Mouse (Mus musculus) CD4-positive, CD25-positive, alpha-beta regulatory T cell, adult 4 months (primary cell): ENCODE results near the gene Eif3g. TPM values are rescaled to one million over a fixed set of nuclear protein-coding genes. Genes with fewer than 3 reads are reported as not detected.

Source experiments
- ATAC-seq: one replicate; pipeline ENCODE4 v1.8.0; 2017
- polyA plus RNA-seq, 2 experiments: library from polyadenylated mRNA; unstranded; fragments of 100-300 nt; shearing (Covaris generic); gene quantifications; one replicate each; pipeline ENCODE4 v1.2.1; 2017

Eif3g gene
- 100 to 1,000 TPM; 200 to 213 TPM for polyA plus RNA-seq

DNA sequence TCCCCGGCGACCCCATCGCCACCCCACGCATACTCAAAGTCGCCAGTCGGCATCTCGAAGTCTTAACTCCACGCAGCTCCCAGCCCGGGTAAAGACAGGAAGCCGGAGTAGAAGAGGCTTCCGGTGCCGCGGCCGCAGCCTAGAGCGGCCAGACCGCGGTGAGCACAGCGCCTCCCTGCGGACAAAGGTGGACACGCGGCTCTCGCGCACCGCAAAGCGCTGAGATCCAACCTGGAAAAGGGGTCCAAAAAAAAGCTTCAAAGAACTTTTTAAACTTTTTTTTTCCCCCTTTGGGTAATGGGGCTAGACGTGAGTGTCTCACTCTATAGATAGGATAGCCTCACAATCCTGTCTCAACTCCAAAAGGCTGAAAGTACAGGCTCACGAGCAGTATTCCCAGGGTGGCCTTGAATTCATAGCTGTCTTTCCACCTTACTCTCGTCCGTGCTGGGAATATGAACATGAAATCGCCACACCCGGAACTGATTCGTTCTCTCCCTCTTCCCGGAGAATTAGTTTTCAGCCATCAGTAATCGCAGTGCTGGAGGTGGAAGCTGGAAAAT lies at the start of gene Eif3g:
Eif3g (minus strand) TSS at position 113 of the 563 bp plus-strand sequence.
- peak; percentile 90 for ATAC-seq

GRCm38 (mm10) chr9:20946066-20946880 lies 47.9 kb upstream of the Eif3g start:
- no peak for ATAC-seq

- ATAC-seq: no peak
Measured at GRCm38 (mm10) chr9:20944697-20945370, 46.4 kb upstream of the Eif3g start.

DNA sequence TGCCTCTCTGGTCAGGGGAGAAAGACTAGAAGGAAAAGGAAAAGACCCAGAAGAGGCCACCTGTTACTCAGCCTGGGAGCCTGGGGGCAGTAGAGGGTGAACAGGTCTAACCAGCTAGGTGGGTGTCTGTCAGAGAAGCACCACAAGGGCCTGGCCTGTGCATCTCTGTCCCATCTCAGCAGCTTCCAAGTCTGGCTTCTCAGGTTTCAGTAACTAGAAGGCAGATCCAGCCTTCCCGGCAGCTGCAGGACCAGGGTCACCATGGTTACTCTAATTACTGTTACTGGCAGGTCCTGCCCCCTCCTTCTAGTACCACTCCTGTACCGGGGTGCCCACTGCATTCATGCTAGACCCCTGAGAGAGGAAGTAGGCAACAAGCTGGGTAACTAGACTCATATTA lies 45.5 kb upstream of the Eif3g start:
- no peak for ATAC-seq

GRCm38 (mm10) chr9:20943396-20943795 lies 45.0 kb upstream of the Eif3g start:
- no peak for ATAC-seq

GRCm38 (mm10) chr9:20923258-20923657 lies 24.8 kb upstream of the Eif3g start:
- ATAC-seq: no peak

DNA sequence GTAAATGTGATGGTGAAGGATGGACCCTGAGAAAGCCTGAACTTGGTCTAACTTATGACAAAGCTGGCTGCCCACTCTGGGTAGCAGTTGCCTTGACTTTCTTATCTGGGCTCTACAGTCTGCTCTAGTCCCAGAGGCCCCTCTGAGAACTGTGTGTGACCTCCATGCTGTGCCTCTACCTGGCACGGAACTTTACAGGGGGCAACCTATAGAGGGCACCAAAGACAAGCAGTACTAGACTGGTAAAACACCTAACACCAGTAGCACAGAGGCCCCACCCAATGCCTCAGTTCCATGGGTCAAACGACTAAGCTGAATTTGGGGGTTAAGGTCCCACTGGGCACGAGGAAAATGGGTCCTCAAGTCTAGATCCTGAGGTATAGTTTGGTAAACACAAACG lies 17.7 kb upstream of the Eif3g start:
- ATAC-seq: peak; percentile 58

DNA sequence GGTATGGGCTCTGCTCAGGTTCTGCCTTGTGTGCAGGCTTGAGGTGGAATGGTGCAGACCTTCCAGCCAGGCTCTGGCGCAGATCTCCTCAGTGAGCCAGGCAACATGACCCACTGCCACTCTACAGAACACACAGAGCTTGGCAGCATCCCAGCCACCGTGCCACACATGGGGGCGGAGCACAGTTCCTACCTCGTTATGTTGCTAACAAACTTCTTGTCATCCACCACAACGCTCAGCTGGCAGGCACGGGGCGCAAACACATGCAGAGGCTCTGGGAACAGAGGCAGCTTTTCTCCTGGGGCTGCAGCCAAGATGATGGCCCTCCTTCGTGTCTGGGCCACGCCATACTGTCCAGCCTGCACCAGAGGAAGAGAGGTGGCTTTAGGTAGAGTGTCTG lies 11.5 kb upstream of the Eif3g start:
- ATAC-seq: no peak

GRCm38 (mm10) chr9:20902174-20902491 lies 3.7 kb upstream of the Eif3g start:
- ATAC-seq: no peak

DNA sequence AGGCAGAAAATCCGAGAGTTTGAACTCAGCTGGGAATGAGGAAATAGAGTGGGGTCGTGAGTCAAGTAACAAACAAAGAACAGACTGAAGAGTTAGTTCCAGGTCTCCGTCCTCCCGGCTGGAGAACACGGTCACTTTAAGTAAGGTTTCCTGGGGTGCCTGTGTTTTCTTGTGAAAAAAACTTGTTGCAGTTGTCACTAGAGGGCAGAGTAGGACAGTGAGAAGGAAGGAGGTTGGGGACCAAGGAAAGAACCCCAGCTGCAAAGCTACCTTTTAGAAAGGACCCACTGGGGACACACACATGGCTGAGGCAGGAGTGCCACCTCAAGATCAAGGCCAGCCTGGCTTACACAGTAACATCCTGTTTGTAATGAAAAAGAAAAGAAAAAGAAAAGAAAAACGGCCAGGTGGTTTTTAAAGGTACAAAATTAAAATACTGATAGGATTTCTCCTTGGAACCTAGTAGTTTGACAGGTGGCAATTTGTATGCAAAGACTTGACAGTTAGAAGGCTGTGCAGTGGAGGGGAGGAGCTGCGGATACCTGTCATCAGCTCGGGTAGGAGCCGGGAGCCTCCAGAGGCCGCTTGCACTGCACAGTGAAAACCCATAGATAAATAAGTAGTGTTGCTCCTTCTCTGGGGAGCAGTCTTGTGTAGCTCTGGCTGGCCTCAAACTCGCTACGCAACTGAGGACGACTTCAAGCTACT lies 3.2 kb upstream of the Eif3g start:
- ATAC-seq: peak; percentile 60

- ATAC-seq: peak; percentile 19
Measured at GRCm38 (mm10) chr9:20897736-20898510, 500 bp downstream of the Eif3g start.

- no peak for ATAC-seq
Measured at GRCm38 (mm10) chr9:20895382-20895781, 3.0 kb downstream of the Eif3g start.

GRCm38 (mm10) chr9:20894629-20895028 lies 3.8 kb downstream of the Eif3g start:
- ATAC-seq: no peak

DNA sequence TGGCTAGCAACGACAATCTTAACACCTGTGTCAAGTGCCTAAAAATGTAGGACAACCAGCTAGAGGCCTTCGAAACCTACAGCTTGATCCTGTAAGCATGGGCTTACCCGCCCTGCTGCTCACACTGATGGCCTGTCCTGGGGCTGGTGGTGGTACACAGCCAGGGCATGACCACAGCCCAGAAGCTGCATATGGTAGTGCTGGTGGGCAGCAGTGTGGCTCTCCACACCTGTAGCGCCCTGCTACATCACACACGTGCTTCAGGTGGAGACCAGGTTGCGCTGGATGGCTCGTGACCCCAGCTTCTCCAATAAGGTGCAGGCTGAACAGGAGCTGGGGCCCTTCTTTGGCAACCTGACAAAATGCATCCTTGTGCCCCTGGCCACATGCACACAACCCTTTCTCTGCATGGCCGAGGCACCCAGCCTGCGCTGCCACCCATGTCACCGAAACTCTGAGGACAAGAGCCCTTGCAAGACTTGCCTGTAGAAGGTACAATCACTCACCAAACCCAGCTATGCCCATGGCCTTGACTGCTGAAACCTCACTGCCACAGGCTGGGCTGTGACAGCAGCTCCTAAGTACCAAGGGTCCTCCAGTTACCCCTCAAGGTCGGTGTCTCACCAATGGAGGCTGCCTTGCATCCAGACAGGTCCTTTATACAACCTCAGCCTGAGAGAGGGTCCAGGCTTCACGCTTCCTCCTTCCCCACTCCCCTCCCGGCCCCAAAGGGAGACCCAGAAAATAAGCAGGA lies 4.7 kb downstream of the Eif3g start:
- ATAC-seq: no peak

GRCm38 (mm10) chr9:20893069-20893468 lies 5.4 kb downstream of the Eif3g start:
- no peak for ATAC-seq

GRCm38 (mm10) chr9:20892104-20892653 lies 6.2 kb downstream of the Eif3g start:
- ATAC-seq: no peak

DNA sequence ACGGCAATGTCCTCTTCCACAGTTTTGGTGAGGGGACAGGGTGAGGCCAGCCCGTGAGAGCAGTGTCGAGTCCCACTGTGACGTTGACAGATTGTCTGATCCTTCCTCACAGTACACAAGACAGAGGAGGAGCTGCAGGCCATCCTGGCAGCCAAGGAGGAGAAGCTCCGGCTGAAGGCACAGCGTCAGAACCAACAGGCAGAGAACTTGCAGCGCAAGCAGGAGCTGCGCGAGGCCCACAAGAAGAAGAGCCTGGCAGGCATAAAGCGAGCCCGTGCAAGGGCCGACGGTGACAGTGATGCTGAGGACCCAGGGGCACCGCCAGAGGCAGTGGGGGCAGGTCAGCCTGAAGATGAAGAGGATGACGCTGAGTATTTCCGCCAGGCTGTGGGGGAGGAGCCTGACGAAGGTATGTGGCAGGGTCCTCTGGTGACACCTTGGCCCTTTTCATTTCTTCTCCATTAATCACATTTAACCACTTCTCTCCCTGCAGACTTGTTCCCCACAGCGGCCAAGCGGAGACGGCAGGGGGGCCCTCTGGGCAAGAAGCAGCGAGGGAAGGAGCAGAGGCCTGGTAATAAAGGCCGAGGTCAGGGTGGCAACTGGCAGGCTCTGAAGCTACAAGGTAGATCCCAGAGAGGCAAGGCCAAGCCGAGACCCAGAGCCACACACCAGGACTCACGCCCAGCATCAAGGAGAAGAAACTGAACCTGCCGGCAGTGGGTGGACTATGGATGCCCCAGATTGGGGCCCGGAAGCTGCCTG lies 6.9 kb downstream of the Eif3g start:
- no peak for ATAC-seq

- no peak for ATAC-seq
Measured at GRCm38 (mm10) chr9:20890411-20890810, 8.0 kb downstream of the Eif3g start.

DNA sequence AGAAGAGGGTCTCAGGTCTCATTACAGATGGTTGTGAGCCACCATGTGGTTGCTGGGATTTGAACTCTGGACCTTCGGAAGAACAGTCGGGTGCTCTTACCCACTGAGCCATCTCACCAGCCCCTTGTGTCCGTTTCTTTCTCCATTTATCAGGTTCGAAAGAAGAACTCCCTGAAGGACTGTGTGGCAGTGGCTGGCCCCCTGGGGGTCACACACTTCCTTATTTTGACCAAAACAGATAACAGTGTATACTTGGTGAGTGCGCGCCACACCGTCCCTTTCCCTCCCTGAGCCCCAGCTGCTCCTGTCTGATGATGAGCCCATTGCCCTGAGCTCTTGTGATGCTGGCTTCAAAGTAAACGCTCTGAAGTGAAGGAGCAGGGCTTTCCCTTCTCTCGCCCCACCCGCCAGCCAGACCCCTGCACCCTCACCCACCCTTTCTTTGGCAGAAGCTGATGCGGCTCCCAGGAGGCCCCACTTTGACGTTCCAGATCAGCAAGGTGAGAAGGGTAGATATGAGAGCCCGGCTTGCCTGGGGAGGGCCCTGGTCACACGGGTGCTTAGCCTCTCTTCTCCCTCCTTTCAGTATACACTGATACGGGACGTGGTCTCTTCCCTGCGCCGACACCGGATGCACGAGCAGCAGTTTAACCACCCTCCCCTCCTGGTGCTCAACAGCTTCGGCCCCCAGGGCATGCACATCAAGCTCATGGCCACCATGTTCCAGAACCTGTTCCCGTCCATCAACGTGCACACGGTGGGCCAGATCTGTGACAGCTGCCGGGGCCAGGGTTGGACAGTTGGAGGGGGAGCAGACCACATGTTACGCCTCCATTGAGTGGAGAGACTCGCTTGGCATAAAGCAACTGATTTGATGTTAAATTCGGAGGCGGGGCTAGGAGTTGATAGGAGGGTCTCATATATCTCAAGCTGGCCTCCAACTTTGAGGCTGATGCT lies 9.0 kb downstream of the Eif3g start:
- no peak for ATAC-seq
